Comparison of ENCODE assay signal across 8 mouse cellular contexts in the genomic region with DNA sequence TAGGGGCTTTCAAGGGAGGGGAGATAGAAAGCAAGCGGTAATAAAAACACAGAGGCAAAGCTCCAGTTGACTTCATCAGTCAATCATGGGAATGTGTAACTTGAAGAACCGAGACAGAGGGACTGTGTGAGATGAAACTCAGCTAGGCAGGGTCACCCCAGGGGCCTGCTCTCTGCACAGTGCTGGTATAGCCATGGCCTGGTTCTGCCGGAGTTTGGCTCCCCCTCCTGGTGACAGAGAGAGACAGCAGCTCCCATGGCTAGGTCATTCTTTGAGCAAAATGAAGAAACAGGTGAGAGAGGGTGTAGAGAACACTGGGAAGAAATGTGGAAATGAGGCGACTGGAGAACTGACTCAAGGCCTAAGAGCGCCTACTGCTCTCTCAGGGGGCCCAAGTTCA. TPM values are rescaled to one million over a fixed set of nuclear protein-coding genes. Genes with fewer than 3 reads are reported as not detected.
A peak's percentile ranks its signal among the peaks of the same experiment; 100 is the strongest.
DNase-seq lines count a peak whose midpoint lies in the region; ATAC-seq and TF ChIP-seq lines count a peak whose summit lies in the region.

No protein-coding gene starts in this region.

- no peak overlapping the region for H3K4me3 ChIP-seq in forebrain, embryonic 12.5 days (replicated peaks)
- H3K4me3 ChIP-seq in hindbrain, embryonic 14.5 days (replicated peaks; ENCODE audit: low read length), result no peak overlapping the region
- no peak overlapping the region for H3K4me3 ChIP-seq in limb, embryonic 14.5 days (replicated peaks; ENCODE audit: low read length)
- no peak overlapping the region for H3K4me3 ChIP-seq in midbrain, embryonic 14.5 days (replicated peaks; ENCODE audit: low read depth, low read length)

- DNase-seq in layer of hippocampus, postnatal 25 days (ENCODE audit: extremely low spot score in 1 of 2, low spot score in 1 of 2), result peak; percentile 40 to 63
- DNase-seq in layer of hippocampus, postnatal 14 days (ENCODE audit: low spot score in 2 of 2), result no peak
- peak; percentile 11 for DNase-seq in c-Kit-negative CD71-positive TER-119-positive erythroid progenitor cells, embryonic 14.5 days (ENCODE audit: low read depth, low spot score)
- DNase-seq in hindbrain, embryonic 14.5 days (ENCODE audit: low spot score), result peak; percentile 70
- peak; percentile 38 for DNase-seq in limb, embryonic 14.5 days (ENCODE audit: low spot score)
- DNase-seq in midbrain, embryonic 14.5 days, result peak; percentile 82
- peak; percentile 35 to 44 for DNase-seq in spleen, postnatal 36 days (ENCODE audit: low spot score in 2 of 2)

- WGBS in forebrain, embryonic 12.5 days, result 18% methylated on average over 5 of the region's 5 CpGs
- 21% methylated on average over 5 of the region's 5 CpGs for WGBS in hindbrain, embryonic 14.5 days
- 11% methylated on average over 5 of the region's 5 CpGs for WGBS in limb, embryonic 14.5 days
- WGBS in midbrain, embryonic 14.5 days, result 20% methylated on average over 5 of the region's 5 CpGs

- no peak overlapping the region for H3K27ac ChIP-seq in forebrain, embryonic 12.5 days
- H3K27ac ChIP-seq in hindbrain, embryonic 14.5 days, result no peak overlapping the region
- no peak overlapping the region for H3K27ac ChIP-seq in limb, embryonic 14.5 days (replicated peaks; ENCODE audit: low read depth, low read length)
- H3K27ac ChIP-seq in midbrain, embryonic 14.5 days (replicated peaks; ENCODE audit: low read depth, low read length), result no peak overlapping the region

- peaks cover 3% of the 10 kb centered on the region; the same call in 1 of the 2 replicates for H3K4me1 ChIP-seq in forebrain, embryonic 12.5 days
- H3K4me1 ChIP-seq in hindbrain, embryonic 14.5 days (replicated peaks; ENCODE audit: control insufficient read depth, insufficient read depth, low read length), result no peaks in the 10 kb centered on the region
- no peaks in the 10 kb centered on the region for H3K4me1 ChIP-seq in limb, embryonic 14.5 days (ENCODE audit: control insufficient read depth, insufficient read depth, low read length)
- H3K4me1 ChIP-seq in midbrain, embryonic 14.5 days (ENCODE audit: control insufficient read depth, insufficient read depth, low read length), result no peaks in the 10 kb centered on the region

- no peak for TF ChIP-seq POLR2A in limb, embryonic 14.5 days (IDR thresholded peaks at IDR 0.05; ENCODE audit: borderline replicate concordance, extremely low read depth, insufficient read depth, insufficient read length)

- peaks cover 4% of the 10 kb centered on the region; the same call in 1 of the 2 replicates for H3K27me3 ChIP-seq in forebrain, embryonic 12.5 days
- no peaks in the 10 kb centered on the region for H3K27me3 ChIP-seq in hindbrain, embryonic 14.5 days (ENCODE audit: control insufficient read depth, insufficient read depth, low read length)
- no peaks in the 10 kb centered on the region for H3K27me3 ChIP-seq in limb, embryonic 14.5 days (ENCODE audit: control insufficient read depth, insufficient read depth, low read length)
- no peaks in the 10 kb centered on the region for H3K27me3 ChIP-seq in midbrain, embryonic 14.5 days (ENCODE audit: control insufficient read depth, insufficient read depth, low read length)

- peaks cover 14% of the 10 kb centered on the region for H3K36me3 ChIP-seq in forebrain, embryonic 12.5 days (replicated peaks)
- H3K36me3 ChIP-seq in hindbrain, embryonic 14.5 days (replicated peaks; ENCODE audit: control insufficient read depth, insufficient read depth), result peaks cover 11% of the 10 kb centered on the region
- peaks cover 10% of the 10 kb centered on the region for H3K36me3 ChIP-seq in limb, embryonic 14.5 days (ENCODE audit: control insufficient read depth, insufficient read depth, low read length)
- H3K36me3 ChIP-seq in midbrain, embryonic 14.5 days (ENCODE audit: control insufficient read depth, insufficient read depth, low read length), result peaks cover 17% of the 10 kb centered on the region

- no peak overlapping the region for H3K9ac ChIP-seq in forebrain, embryonic 12.5 days
- H3K9ac ChIP-seq in hindbrain, embryonic 14.5 days, result no peak overlapping the region
- no peak overlapping the region for H3K9ac ChIP-seq in limb, embryonic 14.5 days (ENCODE audit: low read depth, low read length, severe bottlenecking)
- H3K9ac ChIP-seq in midbrain, embryonic 14.5 days (replicated peaks; ENCODE audit: low read length), result no peak overlapping the region

- ATAC-seq in forebrain, embryonic 12.5 days (ENCODE audit: low FRiP score), result peak; percentile 75
- ATAC-seq in hindbrain, embryonic 14.5 days (ENCODE audit: low FRiP score), result peak; percentile 79
- peak; percentile 66; the same call in 1 of the 2 replicates for ATAC-seq in limb, embryonic 14.5 days (ENCODE audit: low FRiP score, low read depth)
- peak; percentile 75 for ATAC-seq in midbrain, embryonic 14.5 days (ENCODE audit: low FRiP score, low TSS enrichment)

- no peak overlapping the region for H3K4me2 ChIP-seq in forebrain, embryonic 12.5 days
- H3K4me2 ChIP-seq in hindbrain, embryonic 14.5 days (replicated peaks), result no peak overlapping the region
- H3K4me2 ChIP-seq in limb, embryonic 14.5 days (replicated peaks; ENCODE audit: low read depth, low read length, severe bottlenecking), result no peak overlapping the region
- no peak overlapping the region for H3K4me2 ChIP-seq in midbrain, embryonic 14.5 days (ENCODE audit: low read length)

- H3K9me3 ChIP-seq in forebrain, embryonic 12.5 days, result no peaks in the 10 kb centered on the region
- no peaks in the 10 kb centered on the region for H3K9me3 ChIP-seq in hindbrain, embryonic 14.5 days (ENCODE audit: control insufficient read depth, low read length)
- no peaks in the 10 kb centered on the region for H3K9me3 ChIP-seq in limb, embryonic 14.5 days (ENCODE audit: control insufficient read depth, low read length)
- no peaks in the 10 kb centered on the region for H3K9me3 ChIP-seq in midbrain, embryonic 14.5 days (ENCODE audit: control insufficient read depth, low read length)

RNA-seq across cellular contexts. Expression of gene Galp, which starts 2.8 kb away (rescaled TPM):
- not detected for total RNA-seq in layer of hippocampus, postnatal 25 days (2021)
- not detected for total RNA-seq in layer of hippocampus, postnatal 14 days (2021)
- not detected in 2 replicates for polyA plus RNA-seq in forebrain, embryonic 12.5 days (2016; fragmentation: Nextera tagmentation; extraction: Ambion mirVana)
- not detected in 2 replicates for polyA plus RNA-seq in hindbrain, embryonic 14.5 days (2014; fragmentation: Nextera tagmentation; extraction: Ambion mirVana)
- not detected in 2 replicates for polyA plus RNA-seq in limb, embryonic 14.5 days (2012; rRNA removed)
- polyA plus RNA-seq in limb, embryonic 14.5 days (2014; fragmentation: Nextera tagmentation; extraction: Ambion mirVana), result not detected in 2 replicates
- polyA plus RNA-seq in midbrain, embryonic 14.5 days (2014; fragmentation: Nextera tagmentation; extraction: Ambion mirVana), result not detected in 2 replicates

RNA-seq across cellular contexts. Expression of gene Zfp444, which starts 22.1 kb away (rescaled TPM):
- 10 to 100 TPM; 58.2 to 66.7 TPM for total RNA-seq in layer of hippocampus, postnatal 25 days (2021)
- 10 to 100 TPM; 51.1 to 54.6 TPM for total RNA-seq in layer of hippocampus, postnatal 14 days (2021)
- 75.1 and 81.3 TPM in 2 replicates for polyA plus RNA-seq in forebrain, embryonic 12.5 days (2016; fragmentation: Nextera tagmentation; extraction: Ambion mirVana)
- polyA plus RNA-seq in hindbrain, embryonic 14.5 days (2014; fragmentation: Nextera tagmentation; extraction: Ambion mirVana), result 74.7 and 80.0 TPM in 2 replicates
- polyA plus RNA-seq in limb, embryonic 14.5 days (2012; rRNA removed), result 50.6 and 73.3 TPM in 2 replicates
- polyA plus RNA-seq in limb, embryonic 14.5 days (2014; fragmentation: Nextera tagmentation; extraction: Ambion mirVana), result 54.2 and 62.5 TPM in 2 replicates
- polyA plus RNA-seq in midbrain, embryonic 14.5 days (2014; fragmentation: Nextera tagmentation; extraction: Ambion mirVana), result 82.8 and 94.7 TPM in 2 replicates

RNA-seq across cellular contexts. Expression of gene Zscan5b, which starts 27.9 kb away (rescaled TPM):
- total RNA-seq in layer of hippocampus, postnatal 25 days (2021), result not detected
- total RNA-seq in layer of hippocampus, postnatal 14 days (2021), result not detected
- polyA plus RNA-seq in forebrain, embryonic 12.5 days (2016; fragmentation: Nextera tagmentation; extraction: Ambion mirVana), result not detected in 2 replicates
- not detected in 2 replicates for polyA plus RNA-seq in hindbrain, embryonic 14.5 days (2014; fragmentation: Nextera tagmentation; extraction: Ambion mirVana)
- not detected in 2 replicates for polyA plus RNA-seq in limb, embryonic 14.5 days (2012; rRNA removed)
- not detected in 2 replicates for polyA plus RNA-seq in limb, embryonic 14.5 days (2014; fragmentation: Nextera tagmentation; extraction: Ambion mirVana)
- not detected in 2 replicates for polyA plus RNA-seq in midbrain, embryonic 14.5 days (2014; fragmentation: Nextera tagmentation; extraction: Ambion mirVana)

RNA-seq across cellular contexts. Expression of gene Zfp787, which starts 38.3 kb away (rescaled TPM):
- total RNA-seq in layer of hippocampus, postnatal 25 days (2021), result 10 to 100 TPM; 25.5 to 28.2 TPM
- 10 to 100 TPM; 25.7 to 26.8 TPM for total RNA-seq in layer of hippocampus, postnatal 14 days (2021)
- 27.8 and 30.9 TPM in 2 replicates for polyA plus RNA-seq in forebrain, embryonic 12.5 days (2016; fragmentation: Nextera tagmentation; extraction: Ambion mirVana)
- 14.2 and 14.5 TPM in 2 replicates for polyA plus RNA-seq in hindbrain, embryonic 14.5 days (2014; fragmentation: Nextera tagmentation; extraction: Ambion mirVana)
- 45.9 and 55.3 TPM in 2 replicates for polyA plus RNA-seq in limb, embryonic 14.5 days (2012; rRNA removed)
- polyA plus RNA-seq in limb, embryonic 14.5 days (2014; fragmentation: Nextera tagmentation; extraction: Ambion mirVana), result 13.7 and 14.4 TPM in 2 replicates
- 12.0 and 19.1 TPM in 2 replicates for polyA plus RNA-seq in midbrain, embryonic 14.5 days (2014; fragmentation: Nextera tagmentation; extraction: Ambion mirVana)

RNA-seq across cellular contexts. Expression of gene Epp13, which starts 58.4 kb away (rescaled TPM):
- not detected for total RNA-seq in layer of hippocampus, postnatal 25 days (2021)
- total RNA-seq in layer of hippocampus, postnatal 14 days (2021), result not detected
- polyA plus RNA-seq in forebrain, embryonic 12.5 days (2016; fragmentation: Nextera tagmentation; extraction: Ambion mirVana), result not detected in 2 replicates
- polyA plus RNA-seq in hindbrain, embryonic 14.5 days (2014; fragmentation: Nextera tagmentation; extraction: Ambion mirVana), result not detected in 2 replicates
- not detected in 2 replicates for polyA plus RNA-seq in limb, embryonic 14.5 days (2012; rRNA removed)
- polyA plus RNA-seq in limb, embryonic 14.5 days (2014; fragmentation: Nextera tagmentation; extraction: Ambion mirVana), result not detected in 2 replicates
- polyA plus RNA-seq in midbrain, embryonic 14.5 days (2014; fragmentation: Nextera tagmentation; extraction: Ambion mirVana), result not detected in 2 replicates

Comparison
In these comparisons a context has a peak if more than half of its experiments do, and no peak if none do; other contexts are left out.
1. DNase-seq: peak in layer of hippocampus, postnatal 25 days (2 of 2), c-Kit-negative CD71-positive TER-119-positive erythroid progenitor cells, embryonic 14.5 days (single experiment), hindbrain, embryonic 14.5 days (single experiment), limb, embryonic 14.5 days (single experiment), midbrain, embryonic 14.5 days (single experiment) and spleen, postnatal 36 days (2 of 2); none in layer of hippocampus, postnatal 14 days (0 of 2).
2. Peak in every context shown above with its lines, with median percentiles within 50 percentile points of each other: ATAC-seq.